Mouse (Mus musculus) liver, postnatal 0 days (tissue): Measurements from ENCODE around the gene Ssh2. TPM values are rescaled to one million over a fixed set of nuclear protein-coding genes. Genes with fewer than 3 reads are reported as not detected.
"Not testable (repeated sequence)": the region's sequence is repeated elsewhere in the genome, so short reads cannot be mapped to it uniquely, and the experiment has no call there.

Source experiments
- ATAC-seq: fragments of 200-750 bp; cut with Nextera tagmentation; 2 replicates; pipeline ENCODE4 v1.8.0; 2017; ENCODE audit warnings: mild to moderate bottlenecking, moderate library complexity
- DNase-seq: peaks from one replicate; pipeline ENCODE4 v3.0.0-alpha.2; 2016
- H3K27ac ChIP-seq: fragments of 300-500 bp; sonication (generic); 2 replicates; pipeline ENCODE4 v1.5.1; 2014; ENCODE audit warnings: antibody characterized with exemption, moderate library complexity, mild to moderate bottlenecking, low read depth
- H3K27me3 ChIP-seq: fragments of 300-500 bp; sonication (generic); 2 replicates; pipeline ENCODE4 v1.6.1; 2014; ENCODE audit warnings: low read length, control low read depth, mixed read lengths; ENCODE audit not compliant: insufficient read depth
- H3K36me3 ChIP-seq: fragments of 300-500 bp; sonication (generic); replicated peaks from 2 replicates; pipeline ENCODE4 v1.6.1; 2014; ENCODE audit warnings: mild to moderate bottlenecking, control low read depth, low read length, moderate library complexity, mixed read lengths; ENCODE audit not compliant: insufficient read depth
- H3K4me1 ChIP-seq: fragments of 300-500 bp; sonication (generic); 2 replicates; pipeline ENCODE4 v1.6.1; 2014; ENCODE audit warnings: antibody characterized with exemption, mild to moderate bottlenecking, control low read depth; ENCODE audit not compliant: insufficient read depth
- H3K4me2 ChIP-seq: fragments of 300-500 bp; sonication (generic); 2 replicates; pipeline ENCODE4 v1.6.1; 2014; ENCODE audit warnings: low read depth, mild to moderate bottlenecking, low read length, moderate library complexity, mixed read lengths
- H3K4me3 ChIP-seq: fragments of 300-500 bp; sonication (generic); 2 replicates; pipeline ENCODE4 v1.5.1; 2014; ENCODE audit warnings: low read depth, low read length
- H3K9ac ChIP-seq: fragments of 300-500 bp; sonication (generic); replicated peaks from 2 replicates; pipeline ENCODE4 v1.6.1; 2014; ENCODE audit warnings: mild to moderate bottlenecking, moderate library complexity
- H3K9me3 ChIP-seq: fragments of 300-500 bp; sonication (generic); 2 replicates; pipeline ENCODE4 v1.6.1; 2016; ENCODE audit warnings: mild to moderate bottlenecking, control low read depth, low read length, mixed read lengths
- CTCF ChIP-seq: sonication (generic); IDR thresholded peaks from 2 replicates; pipeline ENCODE4 v1.5.1; 2016; ENCODE audit warnings: antibody characterized with exemption, low read depth
- EP300 ChIP-seq: IDR thresholded peaks from 2 replicates; pipeline ENCODE4 v1.6.1; 2016; ENCODE audit warnings: antibody characterized with exemption, low read depth, mild to moderate bottlenecking
- WGBS: fragments of 180-500 bp; shearing (Covaris S2); extraction: QIAGEN DNeasy Blood & Tissue Kit; methylation state at CpG from one replicate; pipeline ENCODE4 v1.1.7; 2014; ENCODE audit not compliant: insufficient replicate concordance; 5-methylcytosine and 5-hydroxymethylcytosine counted together
- polyA plus RNA-seq: library from polyadenylated mRNA; unstranded; fragments of >200 nt; fragmentation: Nextera tagmentation; extraction: Ambion mirVana; gene quantifications from 2 replicates; pipeline ENCODE4 v1.2.1, GENCODE M21; 2015

Ssh2 gene
- polyA plus RNA-seq, 1 experiment from 2014 or later: 4.4 TPM

GRCm38 (mm10) chr11:77280219-77280618, 64.1 kb downstream of the Ssh2 start:
- no peak for DNase-seq
- Histone ChIP-seq H3K36me3 (no peaks in the 10 kb centered on the region), H3K4me2 (no peak overlapping the region), H3K4me3 (no peak overlapping the region), H3K9ac (no peak overlapping the region), H3K4me1 (no peaks in the 10 kb centered on the region), H3K27ac (no peak overlapping the region), H3K9me3 (no peaks in the 10 kb centered on the region), H3K27me3 (no peaks in the 10 kb centered on the region)
- WGBS: 49% methylated on average over 1 of the region's 1 CpGs
- TF ChIP-seq EP300 (no peak), CTCF (no peak)
- ATAC-seq: no peak

GRCm38 (mm10) chr11:77291447-77291846, 75.4 kb downstream of the Ssh2 start:
- H3K27ac ChIP-seq: no peak overlapping the region
- H3K4me3 ChIP-seq: no peak overlapping the region
- no peak overlapping the region for H3K4me2 ChIP-seq
- no peak overlapping the region for H3K9ac ChIP-seq
- TF ChIP-seq CTCF (no peak), EP300 (no peak)
- no peaks in the 10 kb centered on the region for H3K9me3 ChIP-seq
- H3K4me1 ChIP-seq: no peaks in the 10 kb centered on the region
- ATAC-seq: no peak
- H3K36me3 ChIP-seq: no peaks in the 10 kb centered on the region
- no peak for DNase-seq
- 70% methylated on average over 4 of the region's 4 CpGs for WGBS
- no peaks in the 10 kb centered on the region for H3K27me3 ChIP-seq

DNA sequence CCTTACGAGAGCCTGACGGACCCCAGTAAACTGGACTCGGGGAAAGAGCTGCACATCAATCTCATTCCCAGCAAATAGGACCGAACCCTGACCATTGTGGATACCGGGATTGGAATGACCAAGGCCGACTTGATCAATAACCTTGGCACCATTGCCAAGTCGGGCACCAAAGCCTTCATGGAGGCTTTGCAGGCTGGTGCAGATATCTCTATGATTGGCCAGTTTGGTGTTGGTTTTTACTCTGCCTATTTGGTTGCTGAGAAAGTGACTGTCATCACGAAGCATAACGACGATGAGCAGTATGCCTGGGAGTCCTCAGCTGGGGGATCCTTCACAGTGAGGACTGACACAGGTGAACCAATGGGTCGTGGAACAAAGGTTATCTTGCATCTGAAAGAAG, 77.6 kb downstream of the Ssh2 start:
- H3K27ac ChIP-seq, ATAC-seq, H3K9me3 ChIP-seq, H3K27me3 ChIP-seq, H3K9ac ChIP-seq, DNase-seq, H3K4me1 ChIP-seq, H3K4me3 ChIP-seq, H3K4me2 ChIP-seq, H3K36me3 ChIP-seq: not testable (repeated sequence)
- 87% methylated on average over 6 of the region's 11 CpGs for WGBS

GRCm38 (mm10) chr11:77297246-77297645, 81.2 kb downstream of the Ssh2 start:
- no peak overlapping the region for H3K4me3 ChIP-seq
- WGBS: 83% methylated on average over 1 of the region's 1 CpGs
- no peaks in the 10 kb centered on the region for H3K4me1 ChIP-seq
- TF ChIP-seq EP300 (no peak), CTCF (no peak)
- H3K27me3 ChIP-seq: no peaks in the 10 kb centered on the region
- H3K9ac ChIP-seq: no peak overlapping the region
- H3K9me3 ChIP-seq: no peaks in the 10 kb centered on the region
- H3K27ac ChIP-seq: no peak overlapping the region
- ATAC-seq (no peak), DNase-seq (no peak)
- no peaks in the 10 kb centered on the region for H3K36me3 ChIP-seq
- no peak overlapping the region for H3K4me2 ChIP-seq

GRCm38 (mm10) chr11:77307205-77307604, 91.1 kb downstream of the Ssh2 start:
- ATAC-seq: no peak
- Histone ChIP-seq H3K9ac (no peak overlapping the region), H3K27me3 (no peaks in the 10 kb centered on the region), H3K4me1 (no peaks in the 10 kb centered on the region), H3K27ac (no peak overlapping the region), H3K9me3 (no peaks in the 10 kb centered on the region), H3K4me3 (no peak overlapping the region), H3K4me2 (no peak overlapping the region), H3K36me3 (no peaks in the 10 kb centered on the region)
- TF ChIP-seq CTCF: no peak
- no peak for TF ChIP-seq EP300
- no peak for DNase-seq
- 64% methylated on average over 3 of the region's 3 CpGs for WGBS

DNA sequence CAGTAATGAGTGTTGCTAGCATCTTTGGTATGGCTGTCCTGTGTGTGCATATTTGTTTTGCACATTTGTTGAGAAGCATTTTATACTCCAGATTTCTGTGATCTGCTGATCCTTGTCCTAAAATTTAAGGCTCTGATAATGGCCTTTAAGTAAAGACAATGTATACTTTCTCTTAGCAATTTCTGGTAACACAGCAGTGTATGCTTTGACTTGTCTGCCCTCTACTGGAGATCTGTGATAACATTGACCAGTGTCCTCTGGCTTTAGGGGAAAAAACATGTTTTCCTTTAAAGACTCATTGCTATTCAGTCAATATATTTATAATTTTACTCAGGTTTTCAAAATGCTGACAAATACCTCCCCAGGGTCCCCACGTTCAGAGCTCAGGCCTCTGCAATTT, 92.4 kb downstream of the Ssh2 start:
- no peak overlapping the region for H3K9ac ChIP-seq
- no peaks in the 10 kb centered on the region for H3K36me3 ChIP-seq
- no peaks in the 10 kb centered on the region for H3K4me1 ChIP-seq
- H3K9me3 ChIP-seq: no peaks in the 10 kb centered on the region
- no peaks in the 10 kb centered on the region for H3K27me3 ChIP-seq
- TF ChIP-seq EP300 (no peak), CTCF (peak; percentile 80)
- no peak overlapping the region for H3K4me2 ChIP-seq
- 3% methylated on average over 1 of the region's 1 CpGs for WGBS
- ATAC-seq (no peak), DNase-seq (peak; percentile 22)
- no peak overlapping the region for H3K27ac ChIP-seq
- H3K4me3 ChIP-seq: no peak overlapping the region
